Mouse (Mus musculus) stomach, postnatal 0 days (tissue): ENCODE data around the gene Tll2.

Source experiments
- CTCF ChIP-seq: IDR thresholded peaks from 2 replicates; pipeline ENCODE4 v1.5.1; 2016; ENCODE audit warnings: antibody characterized with exemption, low read depth, mild to moderate bottlenecking, moderate library complexity
- EP300 ChIP-seq: optimal IDR thresholded peaks from 2 replicates; pipeline ENCODE3; 2016; ENCODE audit warnings: antibody characterized with exemption

DNA sequence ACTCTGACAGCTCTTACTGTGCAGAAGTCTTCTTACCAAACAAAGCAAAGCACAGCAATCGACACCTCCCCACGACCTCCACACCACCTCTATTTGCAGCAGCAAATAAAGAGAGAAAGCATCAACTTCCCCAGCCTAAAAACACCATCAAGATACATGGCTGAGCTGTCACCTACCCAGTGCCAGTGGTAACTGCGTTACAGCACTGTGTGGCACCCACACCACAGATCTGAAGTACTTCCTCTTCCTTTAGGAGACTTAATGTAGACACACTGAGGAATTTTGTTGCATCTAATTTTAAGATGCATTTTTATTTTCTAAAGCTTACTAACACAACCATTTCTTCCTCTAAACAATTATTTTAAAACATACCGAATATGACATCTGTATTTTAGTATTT lies 39.6 kb upstream of the Tll2 start:
- no peak for TF ChIP-seq CTCF
- TF ChIP-seq EP300 = no peak
